Mouse (Mus musculus) lung, adult 2 months (tissue): ENCODE measurements around the gene 1700007K13Rik.

ENCODE experiments used
- CTCF ChIP-seq: fragments of 200-500 bp; IDR thresholded peaks from 2 replicates; pipeline ENCODE4 v1.5.1; 2011; ENCODE audit warnings: mild to moderate bottlenecking, low read length, control low read depth; ENCODE audit not compliant: insufficient read depth
- POLR2A ChIP-seq: fragments of 200-500 bp; IDR thresholded peaks from 2 replicates; pipeline ENCODE4 v1.6.1; 2011; ENCODE audit warnings: low read depth, mild to moderate bottlenecking, control low read depth, low read length, borderline replicate concordance; ENCODE audit errors: extremely low read depth

DNA sequence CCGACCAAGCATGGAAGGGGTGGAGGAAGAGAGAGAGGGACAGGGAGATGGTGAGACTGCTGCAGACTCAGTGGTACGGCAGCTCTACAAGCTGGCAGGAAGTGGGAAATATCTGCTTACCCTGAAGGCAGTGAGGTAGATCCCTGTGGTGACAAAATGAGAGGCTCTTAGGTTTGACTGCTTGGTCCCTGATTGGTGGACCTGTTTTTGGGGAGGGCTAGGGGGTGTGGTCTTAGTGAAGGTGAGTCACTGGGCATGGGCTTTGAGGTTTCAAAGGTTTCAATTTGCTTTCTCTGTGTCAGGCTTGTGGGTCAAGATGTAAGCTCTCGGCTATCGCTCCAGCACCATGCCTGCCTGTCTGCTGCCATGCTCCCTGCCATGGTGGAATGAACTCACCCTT, 21.1 kb downstream of the 1700007K13Rik start:
- no peak for TF ChIP-seq POLR2A
- TF ChIP-seq CTCF, result no peak
